Mouse (Mus musculus): ENCODE results near the gene Lrrc1.
"Not testable (repeated sequence)": the region's sequence is repeated elsewhere in the genome, so short reads cannot be mapped to it uniquely, and the experiment has no call there.

The Lrrc1 gene

DNA sequence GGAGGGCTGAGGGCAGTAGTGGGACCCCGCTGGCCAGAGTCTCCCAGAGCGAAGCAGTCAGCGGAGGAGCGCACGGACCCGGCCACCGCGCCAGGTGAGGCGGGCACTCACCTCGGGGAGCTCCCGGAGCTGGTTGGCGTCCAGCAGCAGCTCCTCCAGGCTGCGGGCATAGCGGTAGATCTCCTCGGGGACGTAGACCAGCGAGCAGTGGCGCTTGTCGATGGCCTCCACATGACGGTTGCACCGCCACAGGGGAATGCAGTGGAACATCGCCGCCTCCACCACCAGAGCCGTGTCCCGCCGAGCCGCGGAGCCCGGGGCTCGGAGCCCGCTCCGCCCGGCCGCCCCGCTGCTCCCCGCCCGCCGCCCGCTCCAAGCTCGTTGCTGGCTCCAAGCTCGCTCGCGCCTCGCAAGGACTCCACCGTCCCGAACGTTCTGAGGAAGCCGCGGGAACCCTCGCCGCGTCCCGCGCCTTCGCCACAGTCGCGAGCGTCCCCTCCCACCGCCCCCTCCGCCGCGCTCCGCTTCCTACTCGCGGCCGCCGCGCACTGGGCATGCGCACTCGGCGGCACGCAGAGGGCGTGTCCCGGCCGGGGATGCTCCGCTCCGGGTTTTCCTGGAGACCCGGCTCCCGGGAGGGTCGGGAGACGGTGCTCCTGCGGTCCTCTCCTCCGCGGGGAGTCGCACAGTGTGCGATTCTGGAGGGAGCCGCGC lies at the start of gene Lrrc1:
Gene Lrrc1 (minus strand): TSS at position 517 of the 714 bp plus-strand sequence.
- in situ Hi-C loops (cut with MboI, MseI): no loop called here

DNA sequence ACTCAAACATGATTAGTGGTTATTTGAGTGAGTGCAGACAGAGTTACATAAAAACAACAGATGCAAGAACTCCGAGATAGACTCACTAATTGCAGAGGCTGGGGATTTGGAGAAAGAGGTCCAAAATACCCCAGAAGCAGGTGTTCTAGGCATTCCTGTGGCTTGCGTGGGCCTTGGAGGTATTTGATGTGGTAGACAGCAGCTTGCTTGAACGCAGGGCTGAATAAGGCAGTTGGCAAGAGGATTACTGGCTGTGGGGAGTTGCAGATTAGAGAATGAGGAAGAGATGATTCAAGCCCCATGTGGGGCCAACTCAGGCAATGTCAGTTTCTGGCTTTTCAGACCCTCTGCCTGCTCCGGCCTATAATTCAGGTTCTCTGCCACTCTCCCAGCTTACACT lies 47.8 kb upstream of the Lrrc1 start:
- in situ Hi-C loops (cut with MboI, MseI): no loop called here

DNA sequence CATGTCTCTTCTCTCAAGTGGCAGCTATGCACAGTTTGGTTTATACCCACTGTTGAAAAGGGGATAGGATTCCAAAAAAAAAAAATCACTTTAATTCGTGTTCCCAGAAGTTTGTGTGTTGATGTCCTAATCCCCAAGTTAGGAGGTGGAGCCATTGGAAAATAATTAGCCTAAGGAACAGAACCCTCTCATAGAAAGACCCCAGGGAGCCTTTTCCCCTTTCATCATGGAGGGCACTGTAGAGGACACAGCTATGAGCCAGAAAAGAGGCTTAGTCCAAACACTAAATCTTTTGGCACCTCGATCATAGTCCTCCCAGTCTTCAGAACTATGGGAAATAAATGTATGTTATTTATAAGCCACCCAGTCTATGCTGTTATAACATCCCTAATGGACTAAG lies 44.8 kb upstream of the Lrrc1 start:
- in situ Hi-C loops (cut with MboI, MseI): no loop called here

DNA sequence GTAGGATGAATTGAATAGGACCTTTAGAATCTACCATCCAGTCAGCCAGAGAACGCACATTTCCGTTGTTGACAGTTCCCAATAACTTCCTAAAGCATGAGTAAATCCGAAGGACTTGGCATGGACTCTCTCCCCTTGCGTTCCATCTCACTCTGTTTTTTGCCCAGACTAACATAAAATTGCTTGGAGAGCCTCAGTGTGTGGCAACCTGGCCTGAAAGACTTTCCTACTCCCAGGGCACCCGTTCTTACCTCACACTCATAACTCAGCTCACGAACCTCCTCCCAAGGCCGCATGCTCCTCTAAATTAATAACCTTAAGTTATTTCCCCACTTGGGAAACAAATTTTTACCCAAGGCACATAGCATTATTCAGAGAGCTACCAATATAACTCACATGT lies 42.9 kb upstream of the Lrrc1 start:
- in situ Hi-C loops (cut with MboI, MseI): no loop called here

DNA sequence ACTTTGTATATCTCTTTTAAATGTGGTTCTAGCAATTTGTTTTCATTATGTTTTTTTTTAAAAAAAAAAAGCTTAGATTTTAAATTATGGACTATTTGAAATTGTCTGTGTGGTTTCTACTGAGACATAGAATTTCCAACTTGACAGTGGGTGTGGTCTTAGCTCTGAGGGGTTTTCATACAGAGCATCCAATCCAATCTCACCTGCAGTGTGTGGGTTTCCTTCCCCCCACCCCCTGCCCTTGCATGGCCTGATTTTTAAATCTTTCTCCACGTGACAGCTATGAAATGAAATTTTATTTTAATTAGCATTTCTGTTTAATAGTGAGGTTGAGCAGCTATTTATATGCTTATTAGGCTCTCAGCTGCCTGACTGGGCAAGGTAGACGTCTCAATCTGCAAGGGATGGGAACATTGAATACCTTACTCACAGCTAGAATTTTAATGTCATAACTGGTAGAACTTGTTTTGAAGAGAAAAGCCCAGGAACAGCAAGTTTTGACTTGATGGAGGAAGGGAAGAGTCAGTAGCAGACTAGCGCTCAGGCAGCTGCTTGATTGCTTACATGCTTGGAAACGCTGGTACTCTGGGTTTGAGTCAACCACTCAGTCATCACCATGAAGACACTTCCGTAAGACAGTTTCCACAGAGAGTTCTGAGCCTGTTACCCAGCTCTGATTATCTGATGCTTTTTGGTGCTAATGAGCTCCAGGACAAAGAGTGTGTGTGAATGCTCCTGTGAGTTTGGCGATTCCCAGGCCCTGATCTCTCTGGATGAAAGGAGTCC lies 42.3 kb upstream of the Lrrc1 start:
- in situ Hi-C loops (cut with MboI, MseI): no loop called here

DNA sequence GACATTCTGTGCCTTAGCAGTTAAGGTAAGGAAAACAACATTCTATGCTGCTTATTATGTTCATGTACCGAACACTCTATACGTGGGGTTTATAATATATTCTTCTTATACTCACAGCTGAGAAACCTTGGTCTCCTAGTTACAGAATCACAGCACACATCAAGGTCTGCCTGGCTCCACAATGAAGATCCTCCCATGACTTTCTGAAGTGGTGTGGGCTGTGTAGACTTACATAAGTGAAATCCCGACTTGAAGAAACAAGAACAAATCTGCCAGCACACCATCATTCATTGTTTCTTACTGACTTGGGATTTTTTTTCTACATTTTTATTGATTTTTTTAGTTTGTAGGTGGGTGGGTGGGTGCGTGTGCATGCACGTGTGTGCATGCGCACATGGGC lies 40.1 kb upstream of the Lrrc1 start:
- in situ Hi-C loops (cut with MboI, MseI): no loop called here

DNA sequence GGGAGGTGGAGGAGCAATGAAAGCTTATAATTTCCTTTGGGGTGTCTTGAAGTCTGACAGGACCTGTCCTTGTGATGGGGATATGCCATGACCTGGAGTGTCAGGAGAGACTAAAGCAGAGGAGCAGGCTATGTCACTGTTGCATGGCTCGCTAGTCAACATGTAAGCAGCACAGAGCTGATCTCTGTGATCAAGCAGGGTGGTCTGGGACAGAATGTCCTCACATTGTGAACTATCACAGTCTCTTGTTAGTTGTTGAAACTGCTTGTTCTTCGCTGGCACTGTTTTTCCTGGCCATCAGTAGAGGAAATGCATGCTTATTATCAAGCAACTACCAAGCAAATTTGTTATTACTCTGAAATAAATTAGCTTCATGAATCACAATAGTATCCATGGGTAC lies 38.6 kb upstream of the Lrrc1 start:
- in situ Hi-C loops (cut with MboI, MseI): no loop called here

DNA sequence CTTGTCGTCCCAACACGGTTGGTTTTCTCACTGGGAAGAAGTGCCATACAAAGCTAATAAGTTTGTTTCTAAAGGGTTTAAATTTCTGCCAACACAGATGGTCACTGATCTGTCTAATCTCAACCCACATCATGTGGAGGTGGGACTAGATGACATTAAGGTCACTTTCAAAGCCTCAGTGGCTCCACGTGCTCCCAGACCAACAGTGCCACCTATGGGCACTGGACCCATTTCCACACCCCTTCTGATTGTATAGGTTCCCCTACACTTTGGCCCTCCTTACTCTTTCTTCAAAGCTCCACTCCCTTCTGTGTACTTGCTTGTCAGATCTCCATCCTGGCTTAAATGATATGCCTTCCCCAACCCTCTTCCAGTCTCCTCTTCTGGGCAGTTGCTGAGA lies 35.2 kb upstream of the Lrrc1 start:
- in situ Hi-C loops (cut with MboI, MseI): no loop called here

DNA sequence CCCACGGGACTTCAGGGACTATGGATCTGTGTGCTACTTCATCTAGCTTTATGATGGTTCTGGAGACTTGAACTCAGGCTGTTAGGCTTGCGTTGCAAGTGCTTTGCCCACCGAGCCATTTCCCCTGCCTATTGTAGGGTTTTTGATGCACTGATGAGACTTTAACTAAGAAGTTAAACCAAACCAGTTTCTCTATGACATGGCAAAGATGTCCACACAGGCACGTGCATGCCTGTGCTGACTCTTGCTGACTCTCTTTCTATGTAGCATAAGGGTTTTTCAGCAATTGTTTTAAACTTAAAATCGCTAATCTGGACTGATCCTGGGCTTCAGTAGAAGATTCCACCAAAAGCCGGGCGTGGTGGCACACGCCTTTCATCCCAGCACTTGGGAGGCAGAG lies 33.3 kb upstream of the Lrrc1 start:
- in situ Hi-C loops (cut with MboI, MseI): no loop called here

DNA sequence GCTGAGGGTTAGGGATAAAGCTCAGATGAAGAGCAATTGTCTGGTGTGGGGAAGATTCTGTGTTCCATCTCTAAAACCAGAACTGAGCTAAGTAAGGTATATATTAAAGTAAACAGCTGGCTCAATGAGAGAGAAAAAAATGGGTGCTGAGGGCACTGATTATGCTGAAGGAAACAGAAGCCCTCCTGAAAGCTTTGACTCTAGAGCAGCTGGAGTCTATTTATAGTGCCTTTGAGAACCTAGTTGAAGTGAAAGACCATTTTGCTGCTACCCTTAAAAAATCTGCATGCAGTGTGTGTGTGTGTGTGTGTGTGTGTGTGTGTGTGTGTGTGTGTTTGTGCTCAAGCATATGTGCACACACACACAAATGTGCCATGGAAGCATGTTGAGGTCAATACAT lies 32.7 kb upstream of the Lrrc1 start:
- in situ Hi-C loops (cut with MboI, MseI): no loop called here

DNA sequence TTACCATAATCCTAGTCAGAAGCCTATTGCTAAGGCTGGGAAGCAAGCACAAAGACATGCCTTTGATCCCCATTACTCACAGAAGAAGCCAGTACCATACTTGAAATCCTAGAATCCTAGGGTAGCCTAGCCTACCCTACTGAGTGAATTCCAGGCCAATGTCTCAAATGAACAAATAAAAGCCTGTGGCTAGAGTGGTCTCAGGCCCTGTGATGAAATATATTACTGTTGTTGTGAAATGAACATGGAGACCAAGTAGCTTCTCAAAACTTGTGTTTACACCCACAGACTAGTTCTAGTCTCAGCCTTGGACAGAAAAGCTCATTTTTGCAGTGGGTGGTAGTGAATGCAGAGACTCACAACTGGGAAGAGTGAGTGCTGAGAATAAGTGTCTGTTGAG lies 31.6 kb upstream of the Lrrc1 start:
- in situ Hi-C loops (cut with MboI, MseI): no loop called here

DNA sequence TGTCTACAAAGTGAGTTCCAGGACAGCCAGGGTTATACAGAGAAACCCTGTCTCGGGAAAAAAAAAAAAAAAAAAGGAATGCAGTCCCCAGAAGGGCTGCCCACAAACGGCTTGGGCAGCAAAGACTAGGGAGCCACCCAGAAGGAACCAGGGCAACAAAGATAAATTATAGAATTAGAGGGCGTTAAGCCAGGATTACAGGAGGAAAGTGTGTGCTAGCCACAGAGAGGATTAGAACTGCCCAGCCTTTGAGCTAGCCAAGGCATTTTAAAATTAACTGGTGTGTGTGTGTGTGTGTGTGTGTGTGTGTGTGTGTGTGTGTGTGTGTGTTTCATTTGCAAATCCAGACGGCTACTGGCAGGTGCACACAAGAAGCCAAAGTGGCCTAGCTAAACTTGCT lies 30.3 kb upstream of the Lrrc1 start:
- in situ Hi-C loops (cut with MboI, MseI): not testable (repeated sequence)

DNA sequence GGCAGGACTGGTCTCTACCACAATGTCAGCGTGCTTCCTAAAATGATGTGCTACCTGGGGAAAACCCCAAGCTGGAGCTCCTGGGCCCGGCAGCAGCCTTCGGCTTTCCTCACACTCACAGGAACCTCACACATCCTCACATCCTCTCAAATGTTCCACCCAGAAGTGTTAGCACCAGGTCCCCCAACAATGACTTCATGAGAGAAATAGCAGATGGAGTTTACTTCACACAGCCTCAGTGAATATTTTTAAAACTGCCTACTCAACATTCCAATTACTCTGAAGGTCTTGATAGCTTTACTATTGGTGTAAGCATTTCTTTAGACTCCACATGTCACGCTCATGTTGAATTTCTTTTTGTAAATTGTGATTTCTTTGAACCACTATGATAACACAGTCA lies 27.2 kb upstream of the Lrrc1 start:
- in situ Hi-C loops (cut with MboI, MseI): no loop called here

DNA sequence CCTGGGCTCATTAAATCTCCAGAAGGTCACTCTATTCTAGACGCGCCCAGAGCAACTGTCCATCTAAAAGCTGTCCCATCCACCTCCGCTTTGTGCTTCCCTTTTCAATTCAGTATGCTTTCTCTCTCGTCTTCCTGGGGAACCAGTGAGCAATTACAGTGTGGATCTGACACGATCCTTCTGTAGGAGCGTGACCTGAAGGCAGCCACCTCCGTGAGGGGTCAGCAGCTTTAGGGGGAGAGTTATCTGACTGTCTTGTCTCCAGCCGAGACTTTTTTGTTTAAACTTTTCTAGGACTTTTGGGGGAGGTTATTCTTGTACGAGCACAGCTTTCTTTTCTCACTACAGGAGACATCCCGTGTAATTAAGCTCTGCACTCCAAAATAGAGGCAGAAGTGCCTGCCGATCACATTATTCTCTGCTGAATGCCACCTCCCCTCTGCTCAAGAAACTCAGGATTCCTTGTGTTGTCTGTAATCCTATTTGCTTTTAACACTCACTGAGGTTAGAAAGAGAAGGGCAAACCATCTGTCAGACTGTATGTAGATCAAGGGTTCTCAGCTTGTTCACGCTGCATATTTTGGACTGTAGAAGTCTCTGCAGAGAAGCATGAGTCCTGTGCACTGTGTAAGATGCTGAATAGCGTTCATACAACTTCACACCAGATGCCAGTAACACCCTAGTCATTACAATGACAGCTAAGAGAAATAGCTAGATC lies 24.3 kb upstream of the Lrrc1 start:
- in situ Hi-C loops (cut with MboI, MseI): no loop called here

DNA sequence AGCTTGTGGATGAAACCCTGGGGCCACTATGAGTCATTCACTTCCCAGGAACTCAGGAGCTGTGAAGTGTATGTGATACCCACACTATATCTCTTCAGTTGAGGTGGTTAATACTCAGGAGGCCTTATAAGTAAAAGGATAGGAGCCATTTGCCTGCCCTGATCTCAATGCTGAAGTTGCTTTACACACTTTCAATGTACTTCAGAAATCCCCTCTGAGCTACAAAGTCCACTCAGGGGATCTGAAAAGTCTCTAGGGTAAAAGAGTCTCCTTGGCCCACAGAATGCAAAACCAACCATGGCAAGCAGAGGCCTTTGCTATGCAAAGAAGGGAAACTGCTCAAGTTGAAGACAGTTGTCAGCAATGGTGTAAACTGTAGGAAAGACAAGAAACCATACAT lies 17.2 kb upstream of the Lrrc1 start:
- in situ Hi-C loops (cut with MboI, MseI): no loop called here

DNA sequence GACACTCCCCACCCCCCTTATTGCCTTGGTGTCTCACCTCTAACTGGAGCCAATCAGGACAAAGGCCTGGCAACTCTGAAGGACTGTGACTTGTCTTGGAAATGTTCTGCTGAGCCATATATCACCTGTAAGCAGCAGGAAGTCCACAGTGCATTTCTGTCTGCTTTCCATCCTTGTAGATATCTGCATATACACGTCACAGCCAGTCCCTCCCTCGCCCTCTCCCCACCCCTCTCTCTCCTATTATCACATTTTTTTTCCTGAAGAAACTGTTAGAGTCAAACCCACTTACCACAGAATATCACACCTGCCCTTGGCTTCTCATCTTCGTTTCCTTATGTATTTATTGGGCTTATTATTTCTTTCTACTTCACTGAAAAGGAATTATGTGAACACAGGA lies 13.3 kb upstream of the Lrrc1 start:
- in situ Hi-C loops (cut with MboI, MseI): loop anchor here (10.0 kb wide), 1 partner anchor 543 kb away; no protein-coding TSS in a partner anchor

DNA sequence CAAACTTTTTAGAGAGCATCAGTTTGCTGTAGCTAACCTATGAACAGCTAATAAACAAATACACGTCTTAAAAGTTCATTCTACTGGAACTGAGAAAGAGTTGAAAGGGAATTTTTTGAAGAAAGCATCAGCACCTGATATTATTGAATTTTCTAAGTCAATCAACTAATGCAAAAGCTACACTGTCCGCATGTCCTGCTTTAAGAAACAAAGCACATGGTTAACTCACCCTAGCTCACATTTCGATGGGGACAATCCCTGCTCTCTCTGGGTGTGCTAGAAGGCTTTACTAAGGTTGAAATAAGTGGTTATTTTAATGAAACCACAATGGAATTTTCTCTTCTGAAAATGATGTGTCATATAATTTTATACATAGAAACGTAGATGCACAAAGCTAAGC lies 12.5 kb upstream of the Lrrc1 start:
- in situ Hi-C loops (cut with MboI, MseI): loop anchor here (10.0 kb wide), 1 partner anchor 542 kb away; no protein-coding TSS in a partner anchor

DNA sequence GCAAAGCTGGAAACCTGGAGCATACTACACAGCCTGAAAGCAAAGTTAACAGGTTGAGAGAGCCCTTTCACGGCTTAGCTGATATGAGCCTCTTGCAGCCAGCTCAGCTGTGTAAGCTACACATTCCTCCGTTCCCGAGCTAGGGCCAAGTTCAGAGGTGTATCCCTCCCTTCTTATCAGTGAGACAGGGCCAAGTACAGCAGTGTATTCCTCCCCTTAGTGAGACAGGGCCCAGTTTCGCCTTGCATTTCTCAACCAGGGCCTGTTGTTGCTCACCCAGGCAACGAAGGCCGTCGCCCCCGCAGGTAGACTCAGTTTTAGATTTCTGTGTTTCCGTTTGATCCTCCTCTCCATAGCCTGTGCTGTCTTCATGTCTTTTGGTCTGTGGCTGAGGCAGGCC lies 11.8 kb upstream of the Lrrc1 start:
- in situ Hi-C loops (cut with MboI, MseI): loop anchor here (10.0 kb wide), 1 partner anchor 542 kb away; no protein-coding TSS in a partner anchor

DNA sequence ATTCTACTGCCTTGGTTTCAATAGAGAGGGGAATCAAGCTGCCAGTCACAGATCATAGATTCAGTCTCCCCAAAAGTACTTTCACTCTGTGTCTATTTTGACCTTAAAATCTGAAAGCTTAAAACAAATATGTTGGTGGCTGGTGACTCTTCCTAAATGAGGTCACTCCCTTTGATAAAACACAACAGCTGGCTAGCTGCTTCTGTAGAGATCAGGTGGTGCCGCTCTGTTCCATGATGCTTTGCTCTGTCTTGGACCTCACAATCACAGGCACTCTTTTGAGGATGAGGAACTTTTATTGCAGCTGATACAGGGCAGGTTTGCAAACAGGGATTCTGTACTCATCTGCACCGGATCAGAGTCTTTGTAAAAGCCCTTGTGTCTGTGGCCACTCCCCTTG lies 8.8 kb upstream of the Lrrc1 start:
- in situ Hi-C loops (cut with MboI, MseI): loop anchor here (10.0 kb wide), 1 partner anchor 539 kb away; no protein-coding TSS in a partner anchor

DNA sequence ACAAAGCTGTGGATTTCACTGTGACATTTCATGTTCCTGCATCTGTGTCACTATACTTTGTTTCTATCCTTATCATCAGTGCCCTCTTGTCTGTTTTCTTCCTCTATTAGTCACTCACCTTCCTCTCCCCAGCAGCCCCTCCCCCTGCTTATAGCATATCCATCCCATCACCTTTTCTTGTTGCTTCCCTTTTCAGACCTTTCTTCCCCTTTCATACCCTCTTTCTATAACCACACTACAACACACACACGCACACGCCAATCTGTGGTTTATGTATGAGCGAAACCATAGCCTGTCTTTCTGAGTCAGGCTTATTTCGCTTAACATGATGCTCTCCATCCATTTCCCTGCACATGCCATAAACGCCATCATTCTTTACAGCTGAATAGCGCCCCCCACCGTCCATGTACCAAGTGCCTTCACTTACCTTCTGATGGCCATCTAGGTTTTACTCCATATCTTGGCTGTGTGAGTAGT lies 6.4 kb upstream of the Lrrc1 start:
- in situ Hi-C loops (cut with MboI, MseI): loop anchor here (10.0 kb wide), 1 partner anchor 536 kb away; no protein-coding TSS in a partner anchor

DNA sequence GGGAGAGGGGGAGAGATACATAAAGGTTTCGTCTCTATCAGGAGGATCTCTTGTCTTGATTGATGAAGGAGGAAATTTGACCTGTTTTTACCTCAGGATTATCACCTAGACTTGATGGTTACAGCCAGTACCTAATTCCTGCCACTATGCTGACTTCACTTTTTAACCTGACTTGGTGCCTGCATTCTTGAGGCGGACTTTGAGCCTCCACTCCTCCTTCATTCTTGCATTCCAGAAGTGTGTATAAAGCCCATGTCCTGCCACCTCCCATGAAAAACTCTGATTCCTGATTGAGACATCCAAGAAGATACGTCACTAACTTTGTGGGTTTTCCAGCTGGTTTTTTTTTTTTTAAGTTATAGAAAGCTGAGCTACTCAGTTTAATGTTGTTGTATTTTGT lies 1.3 kb upstream of the Lrrc1 start:
- in situ Hi-C loops (cut with MboI, MseI): no loop called here

DNA sequence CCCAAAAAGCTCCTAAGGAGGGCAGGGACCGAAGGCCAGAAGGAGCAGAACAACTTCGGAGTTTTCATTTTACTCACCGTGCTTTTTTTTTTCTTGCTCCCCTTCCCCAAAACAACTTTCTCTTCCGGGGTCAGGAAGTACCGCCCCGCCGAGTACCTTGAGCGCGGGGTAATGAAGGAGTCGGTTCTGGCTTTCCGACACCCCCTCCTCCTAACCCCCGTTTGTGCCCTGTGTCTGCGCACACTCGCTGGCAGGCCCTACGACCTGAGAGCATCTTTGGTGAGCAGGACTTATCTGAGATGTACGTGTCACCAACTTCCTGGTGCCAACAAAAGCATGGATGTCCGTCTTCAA lies 375 bp upstream of the Lrrc1 start:
- in situ Hi-C loops (cut with MboI, MseI): no loop called here

Measured in T-helper 1 cell (primary cell).